Mouse (Mus musculus) midbrain, embryonic 11.5 days (tissue): ENCODE measurements at regions not wholly inside any gene's neighbourhood (a gene's known extent, or its start where the extent isn't known, plus 50 kb on each side); places are given as distances from the start of the nearest gene placed in this dataset. TPM values are rescaled to one million over a fixed set of nuclear protein-coding genes. Genes with fewer than 3 reads are reported as not detected.

ENCODE experiments used
- microRNA-seq: library from miRNA; unstranded; fragments of <30 nt; microRNA quantifications from one replicate; pipeline ENCODE4, GENCODE M21; 2017

Small RNAs in the stretch of these regions (microRNA-seq; reads per million reads assigned to microRNA genes)
- gene Gm26190, result not detected
